Mouse (Mus musculus) left cerebral cortex, adult 8-10 months (tissue): ENCODE measurements at regions not wholly inside any gene's neighbourhood (a gene's known extent, or its start where the extent isn't known, plus 50 kb on each side); places are given as distances from the start of the nearest gene placed in this dataset.

ENCODE experiments used
- DNase-seq, 2 experiments: peaks; one replicate each; pipeline ENCODE4 v3.0.0; 2022; ENCODE audit warnings: low spot score in 2 of 2

- no peak for DNase-seq
These were observed 71.8 kb downstream of the Arf2 start for GRCm38 (mm10) chr11:104038271-104038800.

DNA sequence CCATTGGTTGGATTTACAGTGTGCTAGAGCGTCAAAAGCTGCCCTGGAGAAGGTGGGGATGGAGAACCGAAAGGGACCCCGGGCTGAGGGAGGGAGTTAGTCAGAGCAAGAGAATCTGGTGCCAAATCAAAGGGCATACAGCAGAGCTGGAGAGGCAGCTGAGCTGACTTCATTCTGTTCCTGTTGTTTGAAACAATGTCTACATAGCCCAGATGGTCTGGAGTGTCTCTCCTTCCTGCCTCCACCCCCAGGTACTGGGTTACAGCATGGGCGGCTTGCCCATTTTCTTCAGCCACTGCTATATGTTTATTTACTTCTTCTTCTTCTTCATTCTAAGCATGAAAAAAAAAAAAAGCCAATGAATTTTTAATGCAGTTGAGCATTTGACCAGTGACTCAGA is 78.7 kb downstream of the Arf2 start:
- peak in 1 of 2 experiments; percentile 41 for DNase-seq

GRCm38 (mm10) chr11:104051986-104052385 is 80.7 kb upstream of the Crhr1 start:
- DNase-seq = no peak

- DNase-seq = no peak
These were observed 79.4 kb upstream of the Crhr1 start for GRCm38 (mm10) chr11:104053242-104053641.

- DNase-seq = peak; percentile 28 to 68
These were observed 76.7 kb upstream of the Crhr1 start for GRCm38 (mm10) chr11:104055941-104056340.

- no peak for DNase-seq
These were observed 75.6 kb upstream of the Crhr1 start for GRCm38 (mm10) chr11:104057046-104057445.

DNA sequence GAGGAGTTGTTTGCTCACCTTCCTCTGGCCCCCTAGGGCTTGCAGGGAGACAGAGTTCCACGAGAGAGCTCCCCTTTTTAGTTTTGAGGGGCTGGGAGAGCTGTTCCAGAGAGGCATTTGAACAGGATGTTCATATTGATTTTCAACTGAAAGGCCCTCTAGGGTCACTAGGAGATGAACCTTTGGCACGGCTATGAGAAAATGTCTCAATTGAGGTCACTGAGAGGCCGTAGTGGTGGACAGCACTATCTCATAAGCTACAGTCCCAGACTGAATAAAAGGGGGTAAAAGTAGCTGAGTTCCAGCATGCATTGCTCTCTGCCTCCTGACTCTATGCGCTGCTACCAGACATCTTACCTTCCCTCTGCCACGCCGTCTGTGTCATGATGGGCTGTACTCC is 74.1 kb upstream of the Crhr1 start:
- no peak for DNase-seq

- DNase-seq = no peak
These were observed 73.6 kb upstream of the Crhr1 start for GRCm38 (mm10) chr11:104059085-104059484.

DNA sequence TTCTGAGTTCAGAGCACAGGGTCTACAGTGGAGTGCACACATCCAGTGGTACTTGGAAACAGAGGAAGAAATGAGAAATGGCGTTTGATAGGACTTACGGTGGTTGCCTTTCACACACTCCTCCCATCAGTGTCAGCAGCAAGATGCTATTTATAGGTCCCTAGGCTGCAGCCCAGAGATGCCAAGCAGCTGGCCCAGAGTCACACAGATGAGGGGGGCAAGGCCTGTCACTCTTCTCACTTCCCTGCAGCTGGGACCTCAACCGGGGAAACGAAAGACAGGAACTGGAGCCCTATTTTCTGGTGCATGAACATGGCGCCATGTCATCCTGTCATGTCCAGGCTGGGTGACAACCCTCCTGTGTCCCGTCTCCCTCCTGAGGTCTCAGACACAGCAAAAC is 71.3 kb upstream of the Crhr1 start:
- DNase-seq = no peak

- no peak for DNase-seq
These were observed 67.5 kb upstream of the Crhr1 start for GRCm38 (mm10) chr11:104065181-104065580.

DNA sequence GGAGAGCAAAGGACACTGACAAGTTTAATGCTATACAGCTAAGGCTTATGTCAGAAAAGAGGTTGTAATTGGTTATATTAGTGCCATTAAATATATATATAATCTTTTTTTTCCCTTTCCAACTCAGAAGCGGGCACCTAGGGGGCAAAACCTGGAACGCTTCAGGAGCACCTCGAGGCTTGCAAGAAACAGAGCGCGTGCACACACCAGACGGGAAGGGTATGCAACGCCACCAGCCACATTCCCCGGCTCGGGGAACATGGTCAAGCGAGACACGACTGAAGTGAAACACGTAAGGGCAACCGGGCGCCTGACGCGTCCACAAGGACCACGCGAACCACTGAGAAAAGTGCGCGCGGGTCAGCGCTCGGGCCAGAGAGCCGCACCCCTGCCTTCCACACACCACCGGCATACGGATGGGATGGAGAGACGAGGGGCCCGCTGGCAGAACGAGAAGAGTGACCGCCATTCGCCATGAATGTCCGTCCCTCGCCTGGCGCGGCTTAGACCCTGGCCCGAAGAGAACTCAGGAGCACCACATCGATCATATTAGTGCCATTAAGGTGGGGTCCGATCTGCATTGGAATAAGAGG is 60.0 kb upstream of the Crhr1 start:
- DNase-seq = no peak

DNA sequence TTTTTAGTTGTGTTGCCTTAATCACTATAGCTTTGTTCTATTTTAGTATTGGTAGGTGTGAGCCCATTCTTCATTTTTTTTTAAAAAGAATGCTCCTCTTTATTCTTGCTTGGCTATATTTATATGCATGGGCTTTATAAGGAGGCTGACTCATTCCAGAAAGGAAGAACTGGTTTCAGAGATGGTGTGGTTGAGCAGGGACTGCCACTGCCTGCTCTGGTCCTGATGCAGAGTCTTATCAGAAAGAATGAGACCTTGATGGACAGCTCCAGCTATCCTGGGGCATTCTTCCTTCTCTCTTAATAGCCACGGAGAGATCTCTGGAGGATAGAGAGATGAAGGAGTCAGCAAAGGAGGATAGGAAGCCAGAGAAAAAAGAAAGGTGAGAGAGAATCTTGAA is 57.9 kb upstream of the Crhr1 start:
- no peak for DNase-seq

DNA sequence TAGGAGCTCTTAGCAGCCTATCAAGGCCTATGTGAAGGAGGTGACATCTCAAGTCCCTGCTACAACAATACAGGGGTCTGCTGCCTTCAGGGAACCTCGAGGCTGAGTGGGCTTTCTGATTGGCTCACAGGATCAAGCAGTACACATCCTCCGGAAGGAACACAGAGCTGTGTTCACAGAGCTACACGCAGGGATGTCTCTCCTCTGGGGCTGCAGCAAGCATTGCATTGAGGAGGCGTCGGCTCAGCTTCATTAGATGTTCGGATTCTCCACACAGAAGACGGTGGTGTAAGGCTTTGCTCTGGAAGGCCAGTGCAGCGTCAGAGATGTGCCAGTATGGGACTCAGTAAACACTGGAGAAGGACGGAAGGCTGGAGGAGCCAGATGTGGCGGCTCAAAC is 57.3 kb upstream of the Crhr1 start:
- DNase-seq = no peak

DNA sequence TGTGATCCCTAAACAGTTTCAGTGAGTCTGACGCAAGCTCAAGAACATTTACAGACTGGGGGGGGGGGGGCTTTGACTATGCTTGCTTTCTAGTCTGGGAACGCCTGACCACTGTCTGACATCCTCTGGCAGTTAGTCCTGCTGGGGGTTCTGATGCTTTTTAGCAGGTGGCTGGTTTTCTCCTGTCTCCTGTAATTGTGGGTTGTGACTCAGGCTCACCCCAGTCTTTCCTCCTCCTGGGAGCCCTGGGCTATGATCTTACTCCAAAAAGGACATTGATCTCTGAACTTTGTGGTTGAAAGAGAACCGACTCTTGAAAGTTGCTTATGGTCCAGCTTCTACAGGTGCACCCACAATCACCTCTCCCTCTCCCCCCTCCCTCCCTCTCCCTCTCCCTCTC is 50.6 kb upstream of the Crhr1 start:
- DNase-seq = no peak
